9 mouse cellular contexts compared by ENCODE assay signal in the genomic region with DNA sequence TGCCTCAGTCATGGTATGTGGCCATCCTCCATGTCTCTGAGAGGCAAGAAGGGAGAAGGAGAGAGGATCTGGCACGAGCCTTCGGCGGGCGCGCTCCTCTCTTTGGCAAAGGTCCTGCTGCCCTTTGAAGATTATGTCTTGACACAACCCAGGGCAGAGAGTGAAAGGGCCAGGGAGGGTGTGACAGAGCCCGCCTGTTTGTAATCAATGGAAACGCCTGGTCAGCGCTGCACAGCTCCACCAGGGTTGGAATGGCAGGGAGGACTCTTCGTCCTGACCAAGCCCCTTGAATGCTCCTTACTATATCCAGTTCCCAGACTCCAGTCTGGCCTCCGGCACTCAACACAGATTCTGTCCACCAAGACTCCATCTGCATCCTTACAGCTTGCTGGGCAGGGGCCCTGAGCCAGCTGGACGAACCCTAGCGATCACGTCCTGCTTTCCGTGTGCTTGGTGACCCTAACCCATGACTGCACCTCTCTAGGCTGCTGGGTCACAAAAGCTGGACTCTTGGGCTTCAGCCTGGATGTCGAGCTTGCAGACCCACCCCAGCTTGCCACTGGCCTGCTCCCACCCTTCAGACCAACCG. TPM values are rescaled to one million over a fixed set of nuclear protein-coding genes. Genes with fewer than 3 reads are reported as not detected.
DNase-seq lines count a peak whose midpoint lies in the region; ATAC-seq and TF ChIP-seq lines count a peak whose summit lies in the region.
"Had no signal": no experiment of that assay in that cellular context is flagged by ENCODE, and none has a peak within 500 bp of the region (broad histone marks: within the 10 kb centered on the region; RNA-seq: fewer than 3 reads in every experiment).

No protein-coding gene starts in this region.

- no peaks in the 10 kb centered on the region for H3K36me3 ChIP-seq in heart, adult 2 months (ENCODE audit: control insufficient read depth, insufficient read depth, low read length)
- no peaks in the 10 kb centered on the region for H3K36me3 ChIP-seq in hindbrain, embryonic 11.5 days (ENCODE audit: control insufficient read depth, insufficient read depth, low read length)
- no peaks in the 10 kb centered on the region for H3K36me3 ChIP-seq in midbrain, embryonic 13.5 days

- TF ChIP-seq POLR2A in heart, adult 2 months (IDR thresholded peaks at IDR 0.05; ENCODE audit: insufficient read depth, low read depth, low read length): no peak
- TF ChIP-seq POLR2A in brain, embryonic 14.5 days (IDR thresholded peaks at IDR 0.05; ENCODE audit: borderline replicate concordance, extremely low read depth, insufficient read depth, insufficient read length, poor library complexity, severe bottlenecking): no peak

- no peak overlapping the region for H3K27ac ChIP-seq in heart, adult 2 months
- H3K27ac ChIP-seq in hindbrain, embryonic 11.5 days (ENCODE audit: low read depth, low read length): no peak overlapping the region
- H3K27ac ChIP-seq in midbrain, embryonic 13.5 days: peak overlapping the region; percentile 7

- no peaks in the 10 kb centered on the region for H3K27me3 ChIP-seq in heart, adult 2 months (ENCODE audit: control insufficient read depth, insufficient read depth, low read length)
- H3K27me3 ChIP-seq in hindbrain, embryonic 11.5 days (ENCODE audit: control insufficient read depth, insufficient read depth, low read length): no peaks in the 10 kb centered on the region
- peaks cover 19% of the 10 kb centered on the region for H3K27me3 ChIP-seq in midbrain, embryonic 13.5 days

- no peaks in the 10 kb centered on the region for H3K79me2 ChIP-seq in heart, adult 2 months (replicated peaks; ENCODE audit: control insufficient read depth, insufficient read depth, low read length)

- 0 out of 2 replicates have a peak overlapping the region, but pooled peaks have one; percentile 0 for H3K9ac ChIP-seq in heart, adult 2 months (ENCODE audit: low read depth, low read length)
- H3K9ac ChIP-seq in hindbrain, embryonic 11.5 days (ENCODE audit: low read depth, low read length): no peak overlapping the region
- H3K9ac ChIP-seq in midbrain, embryonic 13.5 days (replicated peaks): peak overlapping the region; percentile 49

- peak in 1 of 2 experiments; percentile 33 for DNase-seq in heart, adult 2 months
- no peak for DNase-seq in heart, postnatal 14 days
- peak; percentile 32 for DNase-seq in brain, embryonic 14.5 days (ENCODE audit: low read depth)
- peak; percentile 22 for DNase-seq in hindbrain, embryonic 11.5 days (ENCODE audit: low spot score)
- no peak for DNase-seq in urinary bladder, adult 2 months (ENCODE audit: low spot score)
- no peak for DNase-seq in right cerebral cortex, postnatal 10 days (ENCODE audit: low spot score in 2 of 2)
- DNase-seq in adrenal gland, postnatal 10 days: no peak
- DNase-seq: adrenal gland, adult 2 months had no signal

- no peak for ATAC-seq in hindbrain, embryonic 11.5 days (ENCODE audit: low FRiP score)
- peak; percentile 22; the same call in 1 of the 2 replicates for ATAC-seq in midbrain, embryonic 13.5 days

- TF ChIP-seq CTCF in heart, adult 2 months (IDR thresholded peaks at IDR 0.05): no peak
- no peak for TF ChIP-seq CTCF in brain, embryonic 14.5 days (IDR thresholded peaks at IDR 0.05; ENCODE audit: borderline replicate concordance, extremely low read depth, insufficient read depth, insufficient read length)

- peak overlapping the region; percentile 26; the same call in 1 of the 2 replicates for H3K4me3 ChIP-seq in heart, adult 2 months
- H3K4me3 ChIP-seq in hindbrain, embryonic 11.5 days (ENCODE audit: low read depth, low read length): no peak overlapping the region
- H3K4me3 ChIP-seq in midbrain, embryonic 13.5 days (replicated peaks): peak overlapping the region; percentile 16

- no peak for TF ChIP-seq EP300 in heart, adult 2 months (IDR thresholded peaks at IDR 0.05; ENCODE audit: insufficient read depth, low read depth, low read length)

- 58% methylated on average over 16 of the region's 16 CpGs for WGBS in heart, adult 2 months
- 49% methylated on average over 16 of the region's 16 CpGs for WGBS in hindbrain, embryonic 11.5 days
- WGBS in midbrain, embryonic 13.5 days: 51% methylated on average over 16 of the region's 16 CpGs

- intact Hi-C loops in heart, adult 2 months (cut with DNase I): no loop called here
- intact Hi-C loops in heart, postnatal 14 days (cut with DNase I): loop anchor here (10.0 kb wide), 1 partner anchor 320 kb away; no protein-coding TSS in a partner anchor

- H3K4me2 ChIP-seq in hindbrain, embryonic 11.5 days (replicated peaks; ENCODE audit: low read depth, low read length): peak overlapping the region; percentile 55; the same call in 1 of the 2 replicates
- peak overlapping the region; percentile 58 for H3K4me2 ChIP-seq in midbrain, embryonic 13.5 days (replicated peaks)

- H3K4me1 ChIP-seq in heart, adult 2 months (ENCODE audit: control insufficient read depth, insufficient read depth, low read length): peaks cover 12% of the 10 kb centered on the region
- H3K4me1 ChIP-seq in hindbrain, embryonic 11.5 days (replicated peaks; ENCODE audit: control insufficient read depth, insufficient read depth, low read length): peaks cover 13% of the 10 kb centered on the region
- H3K4me1 ChIP-seq in midbrain, embryonic 13.5 days (replicated peaks): peaks cover 33% of the 10 kb centered on the region

- no peaks in the 10 kb centered on the region for H3K9me3 ChIP-seq in hindbrain, embryonic 11.5 days (ENCODE audit: control insufficient read depth, low read length)
- H3K9me3 ChIP-seq in midbrain, embryonic 13.5 days: no peaks in the 10 kb centered on the region

RNA-seq across cellular contexts. Expression of a gene that starts 2.4 kb away (rescaled TPM):
- total RNA-seq in heart, adult 2 months (2021): 1 to 10 TPM; 5.4 to 5.7 TPM
- polyA plus RNA-seq in heart, adult 2 months (2012; rRNA removed): 4.3 and 4.6 TPM in 2 replicates
- 1 to 10 TPM; 3.5 to 4.6 TPM for total RNA-seq in heart, postnatal 14 days (2021)
- polyA plus RNA-seq in brain, embryonic 14.5 days (2012; rRNA removed): 5.0 and 5.7 TPM in 2 replicates
- polyA plus RNA-seq in hindbrain, embryonic 11.5 days (2014; fragmentation: Nextera tagmentation; extraction: Ambion mirVana): 5.4 and 7.8 TPM in 2 replicates
- polyA plus RNA-seq in midbrain, embryonic 13.5 days (2015; fragmentation: Nextera tagmentation; extraction: Ambion mirVana): 5.7 and 6.3 TPM in 2 replicates
- polyA plus RNA-seq in urinary bladder, adult 2 months (2012; rRNA removed): 6.0 and 7.7 TPM in 2 replicates
- 1 to 10 TPM; 1.8 TPM for total RNA-seq in adrenal gland, postnatal 10 days (2021)

RNA-seq across cellular contexts. Expression of a gene that starts 24.1 kb away (rescaled TPM):
- 1 to 10 TPM; 2.3 to 2.4 TPM for total RNA-seq in heart, adult 2 months (2021)
- 3.4 and 5.1 TPM in 2 replicates for polyA plus RNA-seq in heart, adult 2 months (2012; rRNA removed)
- total RNA-seq in heart, postnatal 14 days (2021): 1 to 10 TPM; 4.3 to 4.8 TPM
- polyA plus RNA-seq in brain, embryonic 14.5 days (2012; rRNA removed): 26.9 and 28.2 TPM in 2 replicates
- 2.3 and 2.6 TPM in 2 replicates for polyA plus RNA-seq in hindbrain, embryonic 11.5 days (2014; fragmentation: Nextera tagmentation; extraction: Ambion mirVana)
- 15.6 and 16.6 TPM in 2 replicates for polyA plus RNA-seq in midbrain, embryonic 13.5 days (2015; fragmentation: Nextera tagmentation; extraction: Ambion mirVana)
- 0.32 and 0.34 TPM in 2 replicates for polyA plus RNA-seq in urinary bladder, adult 2 months (2012; rRNA removed)
- 1 to 10 TPM; 1.1 to 2.3 TPM for total RNA-seq in adrenal gland, postnatal 10 days (2021)

RNA-seq across cellular contexts. Expression of a gene that starts 44.1 kb away (rescaled TPM):
- total RNA-seq in heart, adult 2 months (2021): 10 to 100 TPM; 40.3 to 45.8 TPM
- polyA plus RNA-seq in heart, adult 2 months (2012; rRNA removed): 60.2 and 63.1 TPM in 2 replicates
- 10 to 100 TPM; 47.0 to 50.4 TPM for total RNA-seq in heart, postnatal 14 days (2021)
- polyA plus RNA-seq in brain, embryonic 14.5 days (2012; rRNA removed): 118 and 154 TPM in 2 replicates
- 90.0 and 103 TPM in 2 replicates for polyA plus RNA-seq in hindbrain, embryonic 11.5 days (2014; fragmentation: Nextera tagmentation; extraction: Ambion mirVana)
- polyA plus RNA-seq in midbrain, embryonic 13.5 days (2015; fragmentation: Nextera tagmentation; extraction: Ambion mirVana): 90.4 and 97.3 TPM in 2 replicates
- 73.8 and 82.6 TPM in 2 replicates for polyA plus RNA-seq in urinary bladder, adult 2 months (2012; rRNA removed)
- total RNA-seq in adrenal gland, postnatal 10 days (2021): 10 to 100 TPM; 59.5 to 62.7 TPM

Comparison
In these comparisons a context has a peak if more than half of its experiments do, and no peak if none do; other contexts are left out.
1. DNase-seq: peak in brain, embryonic 14.5 days (single experiment) and hindbrain, embryonic 11.5 days (single experiment); none in heart, postnatal 14 days (0 of 2), urinary bladder, adult 2 months (single experiment), right cerebral cortex, postnatal 10 days (0 of 2) and adrenal gland, postnatal 10 days (single experiment).